Mouse (Mus musculus) lung, embryonic 14.5 days (tissue): Measurements from ENCODE around the gene 1700020N01Rik. TPM values are rescaled to one million over a fixed set of nuclear protein-coding genes. Genes with fewer than 3 reads are reported as not detected.

ENCODE experiments used
- ATAC-seq: fragments of 200-750 bp; cut with Nextera tagmentation; 2 replicates; pipeline ENCODE4 v1.8.0; 2017; ENCODE audit warnings: mild to moderate bottlenecking, moderate TSS enrichment, moderate library complexity; ENCODE audit not compliant: insufficient read depth
- DNase-seq: peaks from one replicate; pipeline ENCODE4 v3.0.0-alpha.2; 2015
- H3K27ac ChIP-seq: fragments of 300-500 bp; sonication (generic); 2 replicates; pipeline ENCODE4 v1.5.1; 2014; ENCODE audit warnings: low read depth, mild to moderate bottlenecking, moderate library complexity
- H3K27me3 ChIP-seq: fragments of 300-500 bp; sonication (generic); 2 replicates; pipeline ENCODE4 v1.6.1; 2014; ENCODE audit warnings: low read length, control low read depth; ENCODE audit not compliant: insufficient read depth
- H3K36me3 ChIP-seq: fragments of 300-500 bp; sonication (generic); 2 replicates; pipeline ENCODE4 v1.6.1; 2014; ENCODE audit warnings: control low read depth; ENCODE audit not compliant: insufficient read depth
- H3K4me1 ChIP-seq: fragments of 300-500 bp; sonication (generic); 2 replicates; pipeline ENCODE4 v1.6.1; 2014; ENCODE audit warnings: antibody characterized with exemption, control low read depth; ENCODE audit not compliant: insufficient read depth
- H3K4me2 ChIP-seq: fragments of 300-500 bp; sonication (generic); 2 replicates; pipeline ENCODE4 v1.6.1; 2014; ENCODE audit warnings: mild to moderate bottlenecking
- H3K4me3 ChIP-seq: fragments of 300-500 bp; sonication (generic); 2 replicates; pipeline ENCODE4 v1.5.1; 2014; ENCODE audit warnings: low read depth, low read length
- H3K9ac ChIP-seq: fragments of 300-500 bp; sonication (generic); 2 replicates; pipeline ENCODE4 v1.6.1; 2014
- H3K9me3 ChIP-seq: fragments of 300-500 bp; sonication (generic); 2 replicates; pipeline ENCODE4 v1.6.1; 2016; ENCODE audit warnings: low read depth, low read length, control low read depth
- CTCF ChIP-seq: IDR thresholded peaks from 2 replicates; pipeline ENCODE4 v1.5.1; 2016; ENCODE audit warnings: antibody characterized with exemption, low read depth
- WGBS: fragments of 180-500 bp; shearing (Covaris S2); extraction: QIAGEN DNeasy Blood & Tissue Kit; methylation state at CpG from one replicate; pipeline ENCODE4 v1.1.7; 2014; 5-methylcytosine and 5-hydroxymethylcytosine counted together
- polyA plus RNA-seq: library from polyadenylated mRNA; unstranded; fragments of >200 nt; fragmentation: Nextera tagmentation; extraction: Ambion mirVana; gene quantifications from 2 replicates; pipeline ENCODE4 v1.2.1, GENCODE M21; 2014

1700020N01Rik gene
- polyA plus RNA-seq, 1 experiment from 2014 or later: not detected

GRCm38 (mm10) chr10:21618745-21619508 is 26.0 kb downstream of the 1700020N01Rik start:
- no peak for ATAC-seq
- WGBS: 76% methylated on average over 5 of the region's 5 CpGs
- Histone ChIP-seq H3K27ac (no peak overlapping the region), H3K4me2 (no peak overlapping the region), H3K4me3 (no peak overlapping the region), H3K4me1 (no peaks in the 10 kb centered on the region), H3K9me3 (no peaks in the 10 kb centered on the region), H3K9ac (no peak overlapping the region), H3K36me3 (no peaks in the 10 kb centered on the region), H3K27me3 (no peaks in the 10 kb centered on the region)
- TF ChIP-seq CTCF: no peak
- DNase-seq: no peak

GRCm38 (mm10) chr10:21622065-21622464 is 29.1 kb downstream of the 1700020N01Rik start:
- Histone ChIP-seq H3K4me2 (no peak overlapping the region), H3K36me3 (no peaks in the 10 kb centered on the region), H3K4me3 (no peak overlapping the region), H3K27ac (no peak overlapping the region), H3K9me3 (no peaks in the 10 kb centered on the region), H3K4me1 (no peaks in the 10 kb centered on the region), H3K9ac (no peak overlapping the region), H3K27me3 (no peaks in the 10 kb centered on the region)
- DNase-seq: no peak
- TF ChIP-seq CTCF: no peak
- no peak for ATAC-seq
- WGBS: 79% methylated on average over 7 of the region's 7 CpGs

DNA sequence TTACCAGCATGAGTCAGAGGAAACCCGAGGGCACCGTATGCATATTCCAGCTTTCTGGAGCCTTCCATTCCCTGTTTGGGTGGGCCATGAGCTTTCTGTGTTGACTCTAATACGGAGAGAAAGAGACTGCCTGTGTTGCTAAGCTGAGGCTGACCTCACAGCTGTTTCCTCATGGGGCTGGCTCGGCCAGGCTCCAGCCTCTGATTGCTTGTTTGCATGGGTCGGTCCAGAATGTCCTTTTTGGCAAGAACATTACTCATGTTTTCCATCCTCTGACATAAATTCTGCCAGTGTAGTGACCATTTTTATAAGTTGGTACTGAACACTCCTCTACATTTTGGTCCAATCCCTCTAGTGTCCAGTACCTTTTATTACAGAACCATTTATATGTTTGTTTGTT is 35.6 kb downstream of the 1700020N01Rik start:
- no peak for ATAC-seq
- H3K9me3 ChIP-seq: no peaks in the 10 kb centered on the region
- peak; percentile 32 for DNase-seq

GRCm38 (mm10) chr10:21629031-21629740 is 36.2 kb downstream of the 1700020N01Rik start:
- Histone ChIP-seq H3K4me2 (no peak overlapping the region), H3K4me3 (no peak overlapping the region), H3K9ac (no peak overlapping the region), H3K27ac (no peak overlapping the region), H3K9me3 (no peaks in the 10 kb centered on the region), H3K4me1 (no peaks in the 10 kb centered on the region), H3K36me3 (no peaks in the 10 kb centered on the region), H3K27me3 (no peaks in the 10 kb centered on the region)
- ATAC-seq (no peak), DNase-seq (no peak)
- no peak for TF ChIP-seq CTCF
- WGBS: 60% methylated on average over 10 of the region's 10 CpGs

More for the DNA sequence above, 35.6 kb downstream of the 1700020N01Rik start:
- Histone ChIP-seq H3K4me1 (no peaks in the 10 kb centered on the region), H3K27me3 (no peaks in the 10 kb centered on the region), H3K4me3 (no peak overlapping the region), H3K4me2 (no peak overlapping the region), H3K36me3 (no peaks in the 10 kb centered on the region), H3K9ac (no peak overlapping the region), H3K27ac (no peak overlapping the region)
- 52% methylated on average over 5 of the region's 5 CpGs for WGBS
- 0 out of 2 replicates have a peak, but pooled peaks have one; percentile 4 for TF ChIP-seq CTCF

GRCm38 (mm10) chr10:21631481-21631880 is 38.5 kb downstream of the 1700020N01Rik start:
- no peaks in the 10 kb centered on the region for H3K4me1 ChIP-seq
- TF ChIP-seq CTCF: no peak
- no peaks in the 10 kb centered on the region for H3K36me3 ChIP-seq
- no peak overlapping the region for H3K4me3 ChIP-seq
- DNase-seq (no peak), ATAC-seq (no peak)
- H3K4me2 ChIP-seq: no peak overlapping the region
- 88% methylated on average over 1 of the region's 1 CpGs for WGBS
- H3K9me3 ChIP-seq: no peaks in the 10 kb centered on the region
- no peak overlapping the region for H3K27ac ChIP-seq
- H3K27me3 ChIP-seq: no peaks in the 10 kb centered on the region
- H3K9ac ChIP-seq: no peak overlapping the region

DNA sequence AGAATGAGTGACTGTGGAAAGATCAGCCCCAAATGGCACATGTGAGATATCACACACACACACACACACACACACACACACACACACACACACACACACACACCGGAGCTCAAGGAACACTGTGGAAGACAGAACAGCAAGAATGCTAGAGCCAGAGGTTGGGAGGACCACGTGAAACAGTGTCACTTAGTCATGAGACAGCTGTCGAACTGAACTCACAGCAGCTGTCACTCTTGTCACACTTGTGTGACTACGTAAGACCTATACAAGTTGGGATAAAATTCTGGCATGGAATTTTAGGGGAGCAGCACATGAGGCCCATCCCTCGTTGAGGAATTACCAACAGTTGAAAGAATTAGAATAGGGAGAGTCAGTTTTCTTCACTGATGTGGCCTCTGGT is 39.7 kb downstream of the 1700020N01Rik start:
- peak; percentile 65 for DNase-seq
- H3K4me1 ChIP-seq: no peaks in the 10 kb centered on the region
- no peak overlapping the region for H3K4me3 ChIP-seq
- no peak overlapping the region for H3K4me2 ChIP-seq
- 50% methylated on average over 5 of the region's 5 CpGs for WGBS
- ATAC-seq: peak; percentile 49; the same call in 1 of the 2 replicates
- no peak overlapping the region for H3K9ac ChIP-seq
- H3K36me3 ChIP-seq: no peaks in the 10 kb centered on the region
- H3K27ac ChIP-seq: no peak overlapping the region
- no peaks in the 10 kb centered on the region for H3K27me3 ChIP-seq
- H3K9me3 ChIP-seq: no peaks in the 10 kb centered on the region
- no peak for TF ChIP-seq CTCF
